9 mouse cellular contexts compared by ENCODE assay signal in the genomic region with DNA sequence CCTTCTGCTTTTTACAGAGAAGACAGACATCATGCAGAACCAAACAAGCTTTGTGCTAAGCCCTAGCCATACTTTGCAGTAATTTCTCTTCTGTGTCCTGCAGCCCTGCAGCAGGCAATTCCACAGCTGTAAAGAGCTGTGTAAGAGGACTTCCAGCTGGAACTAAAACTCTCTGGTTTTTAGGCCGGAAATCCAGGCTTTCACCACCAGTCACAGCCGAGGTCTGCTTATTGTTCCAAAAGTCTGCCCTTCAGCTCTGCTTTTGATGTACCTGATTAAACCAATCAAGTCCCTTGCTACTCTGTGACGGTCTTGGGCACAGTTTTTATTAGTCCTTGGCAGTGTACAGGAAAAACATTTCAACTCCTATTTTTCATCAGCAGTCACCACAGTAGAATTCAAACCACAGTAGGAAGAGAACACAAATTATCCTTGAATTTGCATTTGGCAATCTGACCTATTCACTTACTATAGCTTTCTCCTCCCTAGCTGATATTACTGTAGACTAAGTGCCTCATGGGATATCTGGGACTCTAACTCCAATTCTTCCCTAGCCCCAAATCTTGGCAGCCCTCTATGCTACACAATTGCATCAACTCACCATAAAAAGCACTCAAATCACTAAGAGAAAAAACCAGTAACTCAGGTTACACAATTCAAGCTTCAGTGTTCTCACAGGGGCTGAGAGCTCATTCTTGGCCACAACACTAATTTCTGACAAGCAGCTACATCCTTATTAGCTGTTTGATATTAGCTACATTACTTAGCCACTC. TPM values are rescaled to one million over a fixed set of nuclear protein-coding genes. Genes with fewer than 3 reads are reported as not detected.
DNase-seq lines count a peak whose midpoint lies in the region; ATAC-seq and TF ChIP-seq lines count a peak whose summit lies in the region.
"Had no signal": no experiment of that assay in that cellular context is flagged by ENCODE, and none has a peak within 500 bp of the region (broad histone marks: within the 10 kb centered on the region; RNA-seq: fewer than 3 reads in every experiment).

No protein-coding gene starts in this region.

- H3K9me3 ChIP-seq in intestine, embryonic 14.5 days (ENCODE audit: control insufficient read depth, low read length), result no peaks in the 10 kb centered on the region
- no peaks in the 10 kb centered on the region for H3K9me3 ChIP-seq in intestine, postnatal 0 days (ENCODE audit: control insufficient read depth)
- H3K9me3 ChIP-seq: megakaryocyte, embryonic 14.5 days had no signal

- peak overlapping the region; percentile 86; the same call in 1 of the 2 replicates for H3K4me2 ChIP-seq in intestine, embryonic 14.5 days (ENCODE audit: low read length)
- no peak overlapping the region for H3K4me2 ChIP-seq in intestine, postnatal 0 days (replicated peaks; ENCODE audit: low read depth)

- no peaks in the 10 kb centered on the region for H3K27me3 ChIP-seq in intestine, embryonic 14.5 days (replicated peaks; ENCODE audit: control insufficient read depth, insufficient read depth, low read length)
- H3K27me3 ChIP-seq in intestine, postnatal 0 days (replicated peaks; ENCODE audit: control insufficient read depth, insufficient read depth, low read length), result no peaks in the 10 kb centered on the region
- H3K27me3 ChIP-seq: megakaryocyte, embryonic 14.5 days had no signal

- peaks cover 31% of the 10 kb centered on the region for H3K4me1 ChIP-seq in intestine, embryonic 14.5 days (replicated peaks; ENCODE audit: control insufficient read depth, insufficient read depth, low read length)
- H3K4me1 ChIP-seq in intestine, postnatal 0 days (replicated peaks; ENCODE audit: control insufficient read depth, insufficient read depth, low read length), result peaks cover 7% of the 10 kb centered on the region; the same call in 1 of the 2 replicates

- no peak for TF ChIP-seq CTCF in intestine, postnatal 0 days (IDR thresholded peaks at IDR 0.05; ENCODE audit: low read depth)

- ATAC-seq in intestine, embryonic 14.5 days (replicated peaks; ENCODE audit: low FRiP score, low TSS enrichment, low read depth), result no peak; the same call in 1 of the 2 replicates
- ATAC-seq in intestine, postnatal 0 days, result no peak

- no peak overlapping the region for H3K9ac ChIP-seq in intestine, embryonic 14.5 days (ENCODE audit: low read length)
- H3K9ac ChIP-seq in intestine, postnatal 0 days (ENCODE audit: low read depth, low read length), result no peak overlapping the region

- intact Hi-C loops in gastrocnemius, postnatal 36 days (cut with DNase I), result no loop called here

- peak overlapping the region; percentile 78 for H3K27ac ChIP-seq in intestine, embryonic 14.5 days (ENCODE audit: low read depth)
- no peak overlapping the region for H3K27ac ChIP-seq in intestine, postnatal 0 days (ENCODE audit: low read depth, low read length)

- 12% methylated on average over 3 of the region's 3 CpGs for WGBS in intestine, embryonic 14.5 days
- whole genome bisulfite sequencing in intestine, postnatal 0 days, result 36% methylated on average over 3 of the region's 3 CpGs

- no peak overlapping the region for H3K4me3 ChIP-seq in intestine, embryonic 14.5 days (ENCODE audit: low read depth, low read length)
- no peak overlapping the region for H3K4me3 ChIP-seq in intestine, postnatal 0 days (ENCODE audit: low read depth, low read length)

- no peaks in the 10 kb centered on the region for H3K36me3 ChIP-seq in intestine, embryonic 14.5 days (ENCODE audit: control insufficient read depth, insufficient read depth, low read length)
- no peaks in the 10 kb centered on the region for H3K36me3 ChIP-seq in intestine, postnatal 0 days (ENCODE audit: control insufficient read depth, insufficient read depth)

- peak; percentile 55 for DNase-seq in intestine, embryonic 14.5 days (ENCODE audit: low spot score)
- DNase-seq in embryo, embryonic 11 days, result peak; percentile 65
- peak; percentile 50 for DNase-seq in kidney, adult 9 months
- DNase-seq in lung, postnatal 14 days, result peak; percentile 35
- no peak for DNase-seq in cerebellum, adult 9-10 months
- DNase-seq in B cell, adult 2 months, result no peak
- DNase-seq in gastrocnemius, postnatal 36 days, result no peak

RNA-seq across cellular contexts. Expression of gene Nfyc, which starts 14.2 kb away (rescaled TPM):
- 101 and 109 TPM in 2 replicates for polyA plus RNA-seq in intestine, embryonic 14.5 days (2014; fragmentation: Nextera tagmentation; extraction: Ambion mirVana)
- 47.7 and 49.8 TPM in 2 replicates for polyA plus RNA-seq in intestine, postnatal 0 days (2015; fragmentation: Nextera tagmentation; extraction: Ambion mirVana)
- total RNA-seq in gastrocnemius, postnatal 36 days (2021), result 10 to 100 TPM; 37.9 to 40.1 TPM

RNA-seq across cellular contexts. Expression of gene Rims3, which starts 37.4 kb away (rescaled TPM):
- 2.2 and 2.5 TPM in 2 replicates for polyA plus RNA-seq in intestine, embryonic 14.5 days (2014; fragmentation: Nextera tagmentation; extraction: Ambion mirVana)
- polyA plus RNA-seq in intestine, postnatal 0 days (2015; fragmentation: Nextera tagmentation; extraction: Ambion mirVana), result 0.77 and 0.95 TPM in 2 replicates
- total RNA-seq in gastrocnemius, postnatal 36 days (2021), result under 1 TPM in 1 of 2 experiments, not detected in 1; 0.05 TPM

Comparison
In these comparisons a context has a peak if more than half of its experiments do, and no peak if none do; other contexts are left out.
1. DNase-seq: peak in intestine, embryonic 14.5 days (single experiment), embryo, embryonic 11 days (single experiment), kidney, adult 9 months (single experiment) and lung, postnatal 14 days (single experiment); none in cerebellum, adult 9-10 months (single experiment), B cell, adult 2 months (0 of 2) and gastrocnemius, postnatal 36 days (0 of 2).